Mouse (Mus musculus) hindbrain, embryonic 16.5 days (tissue): ENCODE results near the gene Gm43720. TPM values are rescaled to one million over a fixed set of nuclear protein-coding genes. Genes with fewer than 3 reads are reported as not detected.

ENCODE experiments used
- polyA plus RNA-seq: library from polyadenylated mRNA; unstranded; fragments of >200 nt; fragmentation: Nextera tagmentation; extraction: Ambion mirVana; gene quantifications from 2 replicates; pipeline ENCODE4 v1.2.1, GENCODE M21; 2015

Gm43720 gene
- polyA plus RNA-seq, 1 experiment from 2014 or later, result 0.04 TPM

Other genes starting within 250 kb of the Gm43720 start
- gene Smok3c, start 226.8 kb downstream of the Gm43720 start, polyA plus RNA-seq, result not detected in 2 replicates
- 15.9 and 20.5 TPM in 2 replicates for gene Zkscan1, start 194.9 kb downstream of the Gm43720 start, polyA plus RNA-seq
- gene Zscan21, start 163.1 kb downstream of the Gm43720 start, polyA plus RNA-seq, result 79.0 and 82.3 TPM in 2 replicates
- 22.7 and 22.9 TPM in 2 replicates for gene Zfp113, start 124.2 kb downstream of the Gm43720 start, polyA plus RNA-seq
- gene Cops6, start 118.9 kb downstream of the Gm43720 start, polyA plus RNA-seq, result 319 and 340 TPM in 2 replicates
- 20.3 and 22.9 TPM in 2 replicates for gene Ap4m1, start 108.0 kb downstream of the Gm43720 start, polyA plus RNA-seq
- 68.0 and 80.4 TPM in 2 replicates for gene Mcm7, start 107.5 kb downstream of the Gm43720 start, polyA plus RNA-seq
- gene Taf6, start 92.5 kb downstream of the Gm43720 start, polyA plus RNA-seq, result 64.7 and 75.2 TPM in 2 replicates
- 28.2 and 30.3 TPM in 2 replicates for gene Cnpy4, start 92.5 kb downstream of the Gm43720 start, polyA plus RNA-seq
- gene Mblac1, start 85.6 kb downstream of the Gm43720 start, polyA plus RNA-seq, result 12.8 and 14.5 TPM in 2 replicates
- gene Nxpe5, start 54.1 kb downstream of the Gm43720 start, polyA plus RNA-seq, result 0.06 TPM in 1 of 2 replicates, not detected in the other
- 107 and 120 TPM in 2 replicates for gene Lamtor4, start 24.5 kb downstream of the Gm43720 start, polyA plus RNA-seq
- gene BC037034, start 15.9 kb downstream of the Gm43720 start, polyA plus RNA-seq, result 15.3 and 18.4 TPM in 2 replicates
- gene Gal3st4, start 7.1 kb downstream of the Gm43720 start, polyA plus RNA-seq, result 2.1 and 2.7 TPM in 2 replicates
- 113 and 140 TPM in 2 replicates for gene Gpc2, start within 50 bp of the Gm43720 start, polyA plus RNA-seq
- gene Stag3, start 282 bp upstream of the Gm43720 start, polyA plus RNA-seq, result 10.3 and 13.8 TPM in 2 replicates
- not detected in 2 replicates for gene Pvrig, start 62.0 kb upstream of the Gm43720 start, polyA plus RNA-seq
- 52.6 and 54.1 TPM in 2 replicates for gene Zfp157, start 161.5 kb upstream of the Gm43720 start, polyA plus RNA-seq